Mouse (Mus musculus) adrenal gland, postnatal 25 days (tissue): ENCODE results near the gene Osm. TPM values are rescaled to one million over a fixed set of nuclear protein-coding genes. Genes with fewer than 3 reads are reported as not detected.

Experiments
- DNase-seq: peaks from one replicate; pipeline ENCODE4 v3.0.0; 2021; ENCODE audit warnings: mixed read lengths
- total RNA-seq: library from RNA; stranded (reverse); gene quantifications from 2 replicates; pipeline ENCODE4 v1.2.3, GENCODE M21; 2021

The Osm gene
- total RNA-seq, 1 experiment from 2014 or later: not detected

DNA sequence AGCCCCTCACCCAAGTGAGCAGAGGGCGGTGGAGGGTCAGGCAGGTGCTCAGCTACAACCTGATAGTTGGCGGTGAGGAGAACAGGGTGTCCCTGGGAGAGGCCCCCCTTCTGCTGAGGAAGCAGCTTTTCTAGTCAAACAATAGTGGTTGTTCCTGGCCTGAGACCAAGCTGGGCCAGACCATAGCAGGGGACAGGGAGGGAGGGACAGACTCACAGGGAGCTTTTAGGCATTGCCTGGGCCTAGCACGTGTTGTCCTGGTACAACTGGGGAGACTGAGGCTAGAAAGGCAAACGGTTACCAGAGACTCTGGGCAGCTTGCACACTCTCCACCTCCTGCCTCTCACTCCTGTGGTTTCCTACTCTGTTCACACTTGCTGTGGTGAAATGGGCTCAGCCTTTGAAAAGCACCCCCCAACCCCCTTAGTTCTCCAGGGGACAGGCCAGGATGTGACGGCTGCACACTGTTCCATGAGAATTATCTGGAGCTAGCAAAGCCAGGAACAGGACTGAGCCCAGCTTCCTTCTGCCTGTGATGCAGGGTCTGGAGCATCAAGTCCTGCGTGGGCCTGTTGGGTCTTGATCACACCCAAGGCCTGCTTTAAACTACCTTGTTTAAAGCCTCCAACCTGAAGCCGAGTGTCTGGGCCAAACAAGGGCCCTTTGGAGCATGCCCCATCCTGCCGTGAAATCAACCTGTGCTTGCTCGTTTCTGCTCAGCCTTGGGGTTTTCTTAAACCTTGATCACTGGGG is 19.8 kb upstream of the Osm start:
- DNase-seq: no peak

DNA sequence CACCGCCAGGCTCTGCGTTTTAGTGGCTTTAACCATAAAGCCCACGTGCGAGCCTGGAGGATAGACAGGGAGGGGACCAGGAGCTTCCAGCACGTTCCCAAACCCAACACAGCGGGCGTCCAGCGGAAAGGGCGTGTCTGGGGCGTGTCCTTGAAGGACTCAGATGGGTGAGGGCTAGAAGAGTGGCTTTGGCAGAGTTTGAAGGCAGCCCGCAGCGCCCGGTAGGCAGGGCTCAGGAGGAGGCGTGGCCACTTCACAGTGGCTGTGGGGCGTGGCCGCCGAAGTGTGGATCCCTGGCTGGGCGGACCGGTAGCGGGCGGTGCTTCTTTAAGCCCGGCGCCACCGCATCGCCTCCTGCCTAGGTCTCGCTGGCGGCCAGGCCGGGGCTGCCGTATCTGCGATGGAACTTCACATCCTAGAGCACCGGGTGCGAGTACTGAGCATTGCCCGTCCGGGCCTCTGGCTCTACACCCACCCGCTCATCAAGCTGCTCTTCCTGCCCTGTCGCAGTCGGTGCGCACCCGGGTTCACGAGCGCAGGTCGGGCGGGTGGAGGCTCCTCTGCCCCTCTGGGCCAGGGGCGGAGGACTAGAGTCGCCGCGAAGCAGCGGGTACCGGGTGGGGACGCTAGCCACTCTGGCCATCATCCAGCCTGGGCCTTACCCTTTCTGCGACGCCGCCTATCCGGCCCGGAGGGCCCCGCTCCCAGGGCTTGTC is 18.1 kb upstream of the Osm start, which contains the start of gene Castor1:
Gene Castor1, plus strand, starts transcription at position 312 of the 716 bp plus-strand sequence.
- peak; percentile 91 for DNase-seq

DNA sequence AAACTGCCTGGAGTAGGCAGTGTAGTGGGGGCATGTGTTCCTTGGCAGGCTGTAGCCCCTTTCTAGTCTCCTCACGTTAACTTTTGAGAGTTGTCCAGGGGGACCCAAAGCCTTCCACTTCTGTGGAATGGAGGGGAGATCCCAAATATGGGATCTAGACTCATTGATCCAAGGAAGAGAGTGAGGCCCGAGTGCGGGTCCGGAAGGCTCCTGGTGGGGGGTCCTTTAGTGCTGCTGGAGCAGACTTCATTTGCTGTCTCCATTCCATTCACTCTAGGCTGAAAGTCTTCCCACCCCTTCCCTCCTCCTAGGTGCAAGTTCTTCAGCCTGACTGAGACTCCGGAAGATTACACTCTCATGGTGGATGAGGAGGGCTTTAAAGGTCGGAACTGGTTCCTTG is 17.6 kb upstream of the Osm start:
- no peak for DNase-seq

DNA sequence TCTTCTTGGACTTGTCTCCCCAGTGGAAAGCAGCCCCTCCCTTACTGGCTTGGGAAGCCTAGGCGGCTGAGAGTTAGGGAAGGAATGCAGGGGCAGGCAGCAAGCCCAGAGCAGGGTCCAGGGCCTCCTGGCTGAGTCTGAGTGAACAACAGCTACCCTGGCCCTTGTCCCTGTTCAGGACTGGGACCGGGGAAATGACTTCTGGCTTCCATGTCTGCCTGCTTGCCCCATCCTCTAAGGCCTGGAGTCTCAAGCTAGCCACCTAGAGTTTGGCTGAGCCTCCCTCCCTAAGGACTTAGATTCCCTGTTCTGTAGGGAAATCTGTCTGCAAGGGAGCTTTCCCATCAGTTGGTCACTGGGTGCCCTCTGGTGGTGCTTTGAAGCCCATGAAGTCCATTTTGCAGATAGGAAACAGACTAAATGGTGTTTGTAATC is 16.9 kb upstream of the Osm start:
- DNase-seq: peak; percentile 72

DNA sequence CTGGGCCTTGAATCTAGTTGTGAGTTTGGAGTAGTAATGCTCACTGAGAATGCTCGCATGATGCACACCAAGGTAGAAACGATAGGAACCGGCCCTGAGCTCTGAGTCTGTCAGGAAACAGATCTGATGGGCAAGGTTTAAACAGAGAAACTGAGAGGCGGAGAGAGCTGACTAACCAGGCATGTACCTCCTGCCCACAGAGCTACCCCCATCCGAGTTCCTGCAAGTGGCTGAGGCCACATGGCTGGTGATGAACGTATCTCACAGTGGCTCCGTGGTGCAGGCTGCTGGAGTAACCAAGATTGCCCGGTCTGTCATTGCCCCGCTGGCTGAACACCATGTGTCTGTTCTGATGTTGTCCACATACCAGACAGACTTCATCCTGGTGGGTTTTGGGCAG is 16.3 kb upstream of the Osm start:
- no peak for DNase-seq

DNA sequence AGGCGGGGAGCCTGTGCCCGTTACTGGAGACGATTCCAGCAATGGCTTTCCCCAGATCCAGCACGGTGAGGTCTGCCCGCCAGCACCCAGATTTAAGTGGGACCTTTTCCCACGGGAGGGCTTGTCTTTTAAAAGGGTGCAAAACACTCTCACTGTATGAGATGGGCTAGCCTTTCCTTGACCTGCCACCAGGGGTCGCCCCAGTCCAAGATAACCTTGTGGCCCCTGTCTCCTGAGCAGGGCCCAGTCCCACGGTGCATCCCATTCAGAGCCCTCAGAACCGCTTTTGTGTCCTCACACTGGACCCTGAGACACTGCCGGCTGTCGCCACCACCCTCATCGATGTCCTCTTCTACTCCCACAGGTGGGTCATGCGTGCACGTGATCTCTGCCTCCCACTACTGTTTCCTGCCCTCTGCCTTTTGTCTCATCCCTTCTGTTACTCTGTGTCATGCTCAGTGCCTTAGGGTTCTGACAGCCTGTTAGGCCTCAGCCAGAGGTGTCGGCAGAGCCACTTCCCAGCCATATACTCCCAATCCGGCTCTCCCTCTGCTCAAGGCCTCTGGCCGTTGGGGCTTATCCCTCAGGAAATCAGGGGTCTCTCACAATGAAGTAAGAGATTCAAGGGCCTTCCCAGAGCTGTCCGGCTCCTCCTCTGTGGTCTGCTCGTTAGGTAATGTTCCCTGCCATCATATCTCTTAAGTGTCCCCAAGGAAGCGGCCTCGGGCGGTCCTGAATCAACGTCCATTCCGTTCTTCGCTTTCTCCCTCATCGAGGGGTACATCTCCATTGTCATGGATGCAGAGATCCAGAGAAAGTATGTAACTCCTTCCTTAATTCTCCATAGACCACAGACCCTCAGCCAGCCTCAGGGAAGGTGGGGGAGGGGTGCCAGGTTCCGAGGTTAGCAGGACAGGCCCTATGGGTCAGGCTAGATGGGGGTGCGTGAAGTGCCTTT is 15.5 kb upstream of the Osm start:
- peak; percentile 89 for DNase-seq

DNA sequence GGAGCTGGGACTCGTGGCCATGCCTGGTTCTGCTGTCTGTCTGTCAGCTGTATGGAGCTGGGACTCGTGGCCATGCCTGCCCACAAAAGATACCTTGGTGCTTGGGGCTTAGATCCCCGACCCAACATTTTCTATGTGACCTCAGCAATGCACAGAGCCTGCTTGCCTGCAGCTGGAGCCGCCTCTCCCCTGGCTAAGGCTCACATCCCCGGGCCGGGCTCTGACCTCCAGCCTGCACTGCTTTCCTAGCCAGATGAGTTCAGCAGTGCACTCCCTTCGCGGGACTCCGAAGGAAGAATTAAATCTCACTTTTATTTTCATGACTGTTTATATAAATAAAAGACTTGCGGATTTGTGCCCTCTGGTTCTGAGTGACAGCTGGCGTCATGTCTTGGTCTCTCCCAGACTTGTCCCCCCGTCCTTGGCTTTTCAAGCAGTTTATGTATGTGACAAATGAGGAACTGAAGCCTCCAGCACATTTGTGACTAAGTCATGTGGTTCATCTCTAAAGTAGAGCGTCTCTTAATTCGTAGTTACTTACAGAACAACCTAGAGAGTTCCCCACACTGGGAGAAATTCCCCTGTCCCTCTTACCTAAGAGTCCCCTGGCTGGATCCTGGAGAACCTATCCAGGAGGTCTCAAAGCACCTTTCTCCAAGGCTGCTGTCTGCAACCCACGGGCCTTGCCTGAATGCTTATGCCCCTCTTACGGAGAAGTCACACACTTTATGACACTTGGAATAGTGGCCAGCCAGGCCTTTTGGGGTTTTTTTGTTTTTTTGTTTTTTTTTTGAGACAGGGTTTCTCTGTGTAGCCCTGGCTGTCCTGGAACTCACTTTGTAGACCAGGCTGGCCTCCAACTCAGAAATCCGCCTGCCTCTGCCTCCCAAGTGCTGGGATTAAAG is 13.9 kb upstream of the Osm start:
- no peak for DNase-seq

DNA sequence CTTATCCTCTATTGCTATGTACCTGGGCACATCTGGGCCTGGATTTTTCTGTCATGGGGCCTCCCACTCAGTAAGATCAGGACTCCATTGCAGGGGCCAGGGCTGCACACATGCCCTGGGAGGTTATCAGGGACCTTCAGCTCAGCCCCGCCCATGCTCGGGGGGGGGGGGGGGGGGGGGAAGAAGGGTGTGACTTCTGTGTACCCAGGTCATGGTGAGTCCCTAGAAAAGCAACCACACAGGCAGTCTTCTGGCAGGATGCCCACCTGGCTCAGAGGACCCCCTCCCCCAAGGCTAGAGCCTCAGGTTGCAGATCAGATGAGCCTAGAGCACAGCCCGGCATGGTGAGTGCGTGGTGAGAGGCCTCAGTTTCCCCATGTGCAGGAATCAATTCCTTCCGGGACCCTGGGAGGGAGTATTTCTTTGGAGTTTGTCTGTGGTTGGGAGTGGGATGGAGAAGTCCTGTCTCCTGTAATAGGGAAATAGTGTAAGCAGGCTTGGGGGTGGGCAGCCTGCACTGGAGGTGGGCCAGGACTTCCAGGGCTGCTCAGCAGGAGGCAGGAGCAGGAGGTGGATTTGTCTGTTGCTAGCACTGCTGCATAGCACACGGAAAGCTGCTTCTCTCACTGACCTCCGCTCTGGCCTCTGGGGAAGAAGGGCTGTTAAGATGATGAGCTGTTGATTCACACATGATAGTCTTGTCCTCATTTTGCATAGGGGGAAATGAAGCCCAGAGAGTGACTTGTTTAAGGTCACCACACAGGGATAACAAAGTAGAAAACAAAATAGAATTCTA is 12.6 kb upstream of the Osm start:
- DNase-seq: no peak

DNA sequence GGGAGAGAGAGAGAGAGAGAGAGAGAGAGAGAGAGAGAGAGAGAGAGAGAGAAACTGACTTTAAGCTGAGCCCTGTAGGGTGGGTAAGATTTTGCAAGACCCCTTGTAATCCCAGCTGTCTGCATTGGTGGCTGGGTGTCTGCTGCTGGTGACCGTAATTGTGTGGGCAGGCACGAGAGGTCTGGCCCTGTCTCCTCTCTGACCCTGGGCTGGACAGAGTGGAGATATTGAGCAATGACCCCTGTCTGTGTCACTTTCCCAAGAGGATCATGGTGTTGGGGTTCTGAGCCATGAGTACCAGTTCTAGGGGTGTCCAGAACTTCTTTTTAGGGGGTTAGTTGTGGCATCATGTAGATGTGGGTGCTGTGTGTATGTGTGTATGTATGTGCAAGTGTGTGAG is 12.0 kb upstream of the Osm start:
- no peak for DNase-seq

DNA sequence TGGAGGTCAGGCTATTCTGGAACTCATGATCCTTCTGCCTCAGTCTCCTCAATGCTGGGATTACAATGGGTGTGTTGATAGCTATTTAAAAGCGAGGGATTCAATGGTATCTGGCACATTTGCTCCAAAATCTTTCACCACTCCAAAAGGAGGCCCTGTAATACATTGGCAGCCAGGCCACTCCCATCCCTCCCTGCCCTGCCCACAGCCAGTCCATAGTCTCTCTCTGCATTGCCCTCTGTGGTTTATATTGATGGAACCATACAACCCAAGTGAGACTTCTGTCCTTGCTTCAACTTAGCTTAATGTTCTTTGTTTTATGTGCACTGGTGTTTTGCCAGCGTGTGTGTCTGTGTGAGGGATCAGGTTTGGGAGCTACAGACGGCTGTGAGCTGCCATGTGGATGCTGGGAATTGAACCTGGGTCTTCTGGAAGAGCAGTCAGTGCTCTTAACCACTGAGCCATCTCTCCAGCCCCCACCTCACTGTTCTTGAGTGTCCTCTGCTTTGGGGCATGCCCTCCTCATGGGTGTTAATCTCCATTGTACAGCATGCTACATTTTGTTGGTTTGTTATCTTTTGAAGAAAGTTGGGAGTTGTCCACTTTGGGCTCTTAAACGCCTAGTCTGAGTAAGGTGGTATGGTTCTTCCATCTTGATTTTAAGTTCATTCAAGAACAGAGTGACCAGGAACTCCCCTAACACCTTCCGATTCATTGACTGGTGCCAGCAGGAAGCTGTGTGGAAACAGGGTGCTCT is 9.5 kb upstream of the Osm start:
- DNase-seq: no peak

DNA sequence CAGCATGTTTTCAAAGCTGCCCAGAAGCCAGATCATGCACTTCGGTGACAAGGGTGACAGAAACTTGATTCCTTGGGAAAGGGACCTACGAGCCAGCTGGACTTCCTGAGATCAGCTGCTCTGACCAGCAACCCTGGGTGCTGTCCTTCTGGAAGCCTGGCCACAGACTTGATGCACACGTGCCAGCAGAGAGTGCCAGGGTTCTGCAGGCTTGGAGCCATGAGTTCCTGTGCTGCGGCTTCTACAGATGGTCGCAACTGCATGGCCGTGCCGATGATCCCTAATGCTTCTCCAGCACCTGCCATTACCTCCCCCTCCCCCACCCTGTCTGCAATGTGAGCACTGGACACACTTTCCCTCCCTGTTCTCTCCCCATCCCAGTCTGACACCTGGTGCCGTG is 7.8 kb upstream of the Osm start:
- peak; percentile 50 for DNase-seq

DNA sequence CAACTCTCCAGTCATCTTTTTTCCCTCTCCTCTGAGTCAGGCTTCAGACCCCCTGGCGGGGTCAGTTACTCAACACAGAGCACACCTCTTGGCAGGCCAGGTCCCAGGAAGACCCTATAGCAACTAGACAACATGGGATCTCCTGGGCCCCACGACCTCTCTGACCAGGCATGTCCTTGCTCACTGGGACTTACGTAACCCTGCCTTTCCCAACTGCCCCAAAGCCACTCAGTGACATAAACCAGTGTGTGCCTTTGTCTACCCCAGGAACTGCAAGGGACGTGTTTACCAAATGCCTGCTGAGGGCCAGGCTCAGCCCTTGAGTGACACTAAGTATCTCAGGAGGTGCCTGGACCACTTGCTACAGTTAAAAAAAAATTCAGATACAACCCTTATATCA is 6.4 kb upstream of the Osm start:
- DNase-seq: no peak

DNA sequence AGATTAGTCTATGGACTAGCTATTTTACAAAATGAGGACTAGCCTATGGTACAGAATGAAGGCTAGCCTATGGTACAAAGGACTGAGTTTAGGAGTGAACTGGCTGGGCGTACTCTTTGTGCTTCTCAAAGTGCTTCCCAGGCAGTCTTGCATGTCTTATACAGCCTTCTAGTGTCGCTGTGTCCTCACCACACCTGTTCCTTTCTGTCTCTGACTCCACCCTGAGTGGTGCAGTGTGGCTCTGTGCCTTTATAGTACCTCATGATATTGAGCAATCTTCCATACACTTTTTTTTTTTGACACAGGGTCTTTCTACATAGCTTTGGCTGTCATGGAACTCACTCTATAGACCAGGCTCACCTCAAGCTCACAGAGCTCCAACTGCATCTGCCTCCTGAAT is 4.8 kb upstream of the Osm start:
- DNase-seq: no peak

DNA sequence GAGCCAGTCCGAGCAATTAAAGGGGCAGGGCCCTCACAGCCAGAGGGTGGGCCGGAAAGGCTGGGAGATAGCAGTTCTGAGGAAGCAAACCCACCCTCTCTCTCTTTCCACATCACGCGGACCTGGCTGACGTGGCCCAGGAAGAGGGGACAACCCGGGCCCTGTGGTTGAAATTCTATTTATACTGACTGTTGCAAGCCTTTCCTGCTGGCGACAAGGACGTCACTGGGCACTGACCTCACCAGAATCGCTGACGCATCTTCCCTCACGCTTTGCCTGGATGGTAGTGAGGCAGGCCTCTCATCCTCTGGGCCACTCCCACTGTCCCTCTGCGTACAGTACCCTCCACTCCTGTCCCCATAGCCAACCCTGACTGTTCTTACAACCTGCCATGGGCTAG is 3.6 kb upstream of the Osm start:
- no peak for DNase-seq

DNA sequence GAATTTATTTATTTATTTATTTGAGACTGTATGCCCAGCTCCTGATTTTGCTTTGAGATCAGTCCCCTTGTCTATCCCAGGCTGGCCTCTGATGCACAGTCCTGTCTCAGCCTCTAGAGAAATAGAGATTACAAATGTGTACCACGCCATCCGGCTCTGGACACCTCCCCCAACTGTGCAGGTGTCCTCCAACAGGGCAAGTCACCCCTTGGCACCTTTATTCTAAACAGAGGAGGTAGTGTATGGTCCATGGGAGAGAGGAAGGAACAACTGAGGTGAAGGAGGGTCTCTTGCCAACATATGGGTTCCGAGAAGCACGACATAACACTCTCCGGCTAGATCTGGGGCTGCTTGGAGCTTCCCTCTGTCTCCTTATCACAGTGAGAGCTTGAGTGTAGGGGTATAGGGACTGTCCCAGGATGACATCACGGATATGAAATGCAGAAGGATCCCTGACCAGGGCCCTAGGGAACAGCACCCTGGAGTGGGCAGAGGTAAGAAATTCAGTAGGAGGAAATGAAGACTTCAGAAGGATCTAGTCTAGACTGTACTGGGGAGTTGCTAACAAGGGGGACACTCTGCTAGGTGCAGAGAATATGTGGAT is 1.1 kb upstream of the Osm start:
- no peak for DNase-seq

DNA sequence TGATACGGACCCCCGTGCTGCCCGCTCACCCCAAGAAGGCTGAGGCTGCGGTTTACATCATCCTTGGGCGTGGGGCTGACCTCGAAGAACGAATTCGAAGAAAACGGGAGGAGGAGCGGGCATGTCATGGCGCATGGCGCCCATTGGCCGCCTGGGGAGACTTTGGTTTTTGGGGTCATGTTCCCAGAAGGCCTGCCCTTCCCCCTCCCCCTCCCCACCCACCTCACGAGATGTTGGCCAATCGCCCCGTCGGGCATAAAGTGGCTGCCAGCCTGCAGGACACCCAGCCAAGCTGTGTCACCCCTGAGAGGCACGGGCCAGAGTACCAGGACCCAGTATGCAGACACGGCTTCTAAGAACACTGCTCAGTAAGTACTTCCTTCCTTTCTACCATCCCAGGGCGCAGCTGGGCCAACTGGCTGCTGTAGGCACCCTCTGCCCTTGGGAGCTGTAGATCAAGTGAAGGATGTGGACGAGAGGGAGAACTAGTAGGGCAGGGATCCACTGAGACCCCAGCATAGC is 387 bp downstream of the Osm start:
- no peak for DNase-seq

DNA sequence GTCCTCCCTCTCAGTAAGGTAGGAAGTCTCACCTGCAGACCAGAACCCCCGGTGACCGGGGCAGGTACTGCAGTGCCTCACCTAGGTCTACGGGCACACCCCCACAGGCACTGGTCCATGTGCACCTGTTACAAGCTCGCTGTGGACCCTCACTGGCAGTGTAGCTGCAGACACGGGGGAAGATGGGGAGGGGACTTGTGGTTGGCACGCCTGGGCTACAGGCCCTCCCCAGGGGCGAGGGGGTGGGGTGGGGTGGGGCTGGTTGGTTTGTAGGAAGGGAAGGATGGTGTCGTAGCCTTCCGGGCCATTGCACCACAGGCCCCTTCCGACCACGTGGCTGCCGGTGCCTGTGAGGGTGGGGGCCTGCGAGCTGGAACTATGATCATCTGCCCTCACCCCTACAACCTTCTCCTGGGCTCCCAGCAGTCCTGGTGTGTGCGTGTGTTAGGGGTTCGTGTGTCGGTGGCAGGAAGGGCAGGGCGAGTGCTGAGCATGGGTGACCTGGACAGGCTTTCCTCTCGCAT is 1.2 kb downstream of the Osm start:
- no peak for DNase-seq

DNA sequence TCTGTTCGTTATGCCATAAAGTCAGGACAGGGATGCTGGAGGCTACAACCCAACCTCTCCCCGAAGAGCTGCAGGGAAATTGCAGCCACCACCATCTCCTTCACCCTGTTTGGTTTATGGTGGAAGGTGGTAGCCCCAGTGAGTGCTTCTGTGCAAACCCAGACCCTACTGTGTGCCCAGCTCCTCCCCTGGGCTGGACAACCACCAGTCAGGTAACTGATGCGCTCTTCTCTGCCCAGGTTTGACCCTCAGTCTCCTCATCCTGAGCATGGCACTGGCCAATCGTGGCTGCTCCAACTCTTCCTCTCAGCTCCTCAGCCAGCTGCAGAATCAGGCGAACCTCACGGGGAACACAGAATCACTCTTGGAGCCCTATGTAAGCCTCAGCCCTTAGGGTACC is 1.9 kb downstream of the Osm start:
- DNase-seq: no peak

DNA sequence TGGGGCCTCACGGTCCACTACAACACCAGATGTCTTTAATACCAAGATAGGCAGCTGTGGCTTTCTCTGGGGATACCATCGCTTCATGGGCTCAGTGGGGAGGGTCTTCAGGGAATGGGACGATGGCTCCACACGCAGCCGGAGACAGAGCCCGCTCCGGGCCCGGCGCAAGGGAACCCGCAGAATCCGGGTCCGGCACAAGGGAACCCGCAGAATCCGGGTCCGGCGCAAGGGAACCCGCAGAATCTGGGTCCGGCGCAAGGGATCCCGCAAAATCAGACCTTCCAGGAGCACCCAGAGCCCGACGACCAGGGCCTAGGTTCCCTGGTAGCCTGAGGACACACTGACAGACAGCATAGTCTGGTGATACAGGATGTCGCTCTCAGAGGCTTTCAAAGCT is 3.5 kb downstream of the Osm start:
- DNase-seq: no peak
